Mouse (Mus musculus): ENCODE results near the gene Hsf2bp.

DNA sequence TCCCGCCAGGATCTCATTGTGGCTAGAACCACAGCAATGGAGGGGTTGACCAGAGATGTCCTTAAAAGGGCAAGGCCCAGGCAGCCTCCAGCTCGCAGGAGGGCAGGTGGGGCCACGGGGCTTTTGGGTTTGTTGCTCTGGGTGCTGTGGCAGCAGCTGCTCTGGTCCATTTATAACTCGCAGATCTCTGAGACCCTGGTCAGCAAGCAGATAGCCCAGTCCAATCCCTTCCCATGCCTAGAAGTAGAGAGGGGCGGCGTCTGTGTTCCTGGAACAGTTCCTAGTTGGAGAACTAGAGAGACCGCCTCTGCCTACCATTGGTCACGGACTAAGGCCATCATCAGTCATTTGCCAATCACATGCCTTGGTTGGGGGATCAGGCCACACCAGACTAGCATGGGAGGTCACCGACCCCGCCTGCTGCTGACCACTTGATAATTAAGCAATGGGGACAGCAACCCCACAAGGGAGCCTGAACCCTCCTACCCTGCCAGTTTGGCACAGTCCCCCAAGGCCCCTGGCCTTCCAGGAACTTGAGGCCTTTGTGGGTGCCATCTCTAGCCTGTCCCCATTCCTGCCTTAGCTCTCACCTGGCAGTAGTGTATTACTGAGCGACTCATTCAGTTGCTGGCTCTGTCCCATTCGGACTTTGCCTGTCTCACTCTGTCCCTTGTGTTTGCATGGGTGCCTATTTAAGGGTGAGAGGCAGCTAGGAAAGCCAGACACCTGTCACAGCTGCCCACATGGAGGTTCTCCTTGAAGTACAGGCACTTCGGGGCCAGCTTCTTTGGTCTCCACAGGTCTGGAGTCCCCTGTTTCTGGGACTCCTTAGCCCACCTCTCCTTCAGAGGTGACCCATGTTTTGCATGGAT, 106.1 kb downstream of the Hsf2bp start:
- TF ChIP-seq ETS1 (IDR thresholded peaks at IDR 0.05; ENCODE audit: low read depth, low read length) (no peak), ELF1 (IDR thresholded peaks at IDR 0.05; ENCODE audit: low read depth, low read length) (no peak), CTCF (IDR thresholded peaks at IDR 0.05 in 2 of 3, conservative IDR thresholded peaks at IDR 0.05 in 1 of 3; ENCODE audit: control insufficient read depth in 1 of 3, insufficient read depth in 1 of 3, low read depth in 2 of 3, low read length in 3 of 3, poor library complexity in 1 of 3, severe bottlenecking in 1 of 3) (no peak), EP300 (IDR thresholded peaks at IDR 0.05; ENCODE audit: low read depth in 1 of 2, low read length in 2 of 2) (no peak), POLR2AphosphoS2 (IDR thresholded peaks at IDR 0.05; ENCODE audit: low read length) (no peak), MAFK (IDR thresholded peaks at IDR 0.05; ENCODE audit: borderline replicate concordance, low read depth, low read length) (no peak), KAT2A (conservative IDR thresholded peaks at IDR 0.05; ENCODE audit: low read depth, low read length) (no peak), MYC (IDR thresholded peaks at IDR 0.05; ENCODE audit: low read depth, low read length) (no peak), POLR2A (IDR thresholded peaks at IDR 0.05; ENCODE audit: control insufficient read depth in 1 of 2, insufficient read depth in 1 of 2, low read depth in 1 of 2, low read length in 2 of 2, poor library complexity in 1 of 2) (no peak), USF1 (IDR thresholded peaks at IDR 0.05; ENCODE audit: low read depth, low read length) (no peak)

Measured in MEL (cell line).